9 mouse cellular contexts compared by ENCODE assay signal in the genomic region with DNA sequence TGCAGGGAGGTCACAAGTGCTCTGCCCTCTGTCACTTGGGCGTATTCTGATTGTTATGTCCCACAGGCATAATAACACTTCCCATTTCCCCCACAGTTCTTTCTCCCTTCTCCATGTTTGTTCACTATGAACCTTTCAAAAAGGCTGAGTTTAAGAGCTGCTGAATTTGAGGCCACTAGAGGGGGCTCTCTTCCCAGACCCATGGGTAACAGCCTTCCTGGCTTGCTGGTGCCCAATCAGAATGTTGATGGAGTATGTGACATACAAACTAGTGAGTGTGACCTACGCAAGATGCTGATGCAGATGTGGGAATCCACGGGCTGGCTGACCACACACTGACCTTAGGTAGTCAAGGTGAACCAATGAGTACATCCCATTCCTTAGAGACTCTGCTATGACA. TPM values are rescaled to one million over a fixed set of nuclear protein-coding genes. Genes with fewer than 3 reads are reported as not detected.
DNase-seq lines count a peak whose midpoint lies in the region; ATAC-seq and TF ChIP-seq lines count a peak whose summit lies in the region.
"Had no signal": no experiment of that assay in that cellular context is flagged by ENCODE, and none has a peak within 500 bp of the region (broad histone marks: within the 10 kb centered on the region; RNA-seq: fewer than 3 reads in every experiment).

No protein-coding gene starts in this region.

- no peak for DNase-seq in heart, adult 2 months
- DNase-seq in heart, adult 8-10 months (ENCODE audit: low spot score) = no peak
- DNase-seq in urinary bladder, postnatal 25 days (ENCODE audit: low spot score) = peak; percentile 17
- no peak for DNase-seq in urinary bladder, adult 2 months (ENCODE audit: low spot score)
- DNase-seq in kidney, postnatal 25 days = peak; percentile 54
- DNase-seq in testis, postnatal 14 days (ENCODE audit: low spot score) = no peak
- DNase-seq in natural killer cell, adult 2 months (ENCODE audit: low spot score in 2 of 2) = no peak

- intact Hi-C loops in heart, adult 2 months (cut with DNase I) = loop anchor here (10.0 kb wide), 1 partner anchor 716 kb away; no protein-coding TSS in a partner anchor

- no peaks in the 10 kb centered on the region for H3K4me1 ChIP-seq in heart, adult 2 months (ENCODE audit: control insufficient read depth, insufficient read depth, low read length)
- H3K4me1 ChIP-seq in neural tube, embryonic 15.5 days = no peaks in the 10 kb centered on the region
- H3K4me1 ChIP-seq: lung, embryonic 15.5 days had no signal

- H3K9ac ChIP-seq in heart, adult 2 months (ENCODE audit: low read depth, low read length) = no peak overlapping the region
- H3K9ac ChIP-seq in neural tube, embryonic 15.5 days (replicated peaks) = no peak overlapping the region
- H3K9ac ChIP-seq: lung, embryonic 15.5 days had no signal

- H3K27me3 ChIP-seq in heart, adult 2 months (ENCODE audit: control insufficient read depth, insufficient read depth, low read length) = no peaks in the 10 kb centered on the region
- H3K27me3 ChIP-seq in neural tube, embryonic 15.5 days (replicated peaks) = no peaks in the 10 kb centered on the region
- H3K27me3 ChIP-seq: lung, embryonic 15.5 days had no signal

- no peak overlapping the region for H3K27ac ChIP-seq in heart, adult 2 months
- H3K27ac ChIP-seq in neural tube, embryonic 15.5 days (replicated peaks) = no peak overlapping the region
- H3K27ac ChIP-seq: lung, embryonic 15.5 days had no signal

- TF ChIP-seq EP300 in heart, adult 2 months (IDR thresholded peaks at IDR 0.05; ENCODE audit: insufficient read depth, low read depth, low read length) = no peak

- 83% methylated on average over 3 of the region's 3 CpGs for WGBS in heart, adult 2 months
- WGBS in neural tube, embryonic 15.5 days = 95% methylated on average over 3 of the region's 3 CpGs

- peak; percentile 72 for TF ChIP-seq CTCF in heart, adult 2 months (IDR thresholded peaks at IDR 0.05)

- no peak overlapping the region for H3K4me2 ChIP-seq in neural tube, embryonic 15.5 days
- H3K4me2 ChIP-seq: lung, embryonic 15.5 days had no signal

- no peak overlapping the region for H3K4me3 ChIP-seq in heart, adult 2 months
- H3K4me3 ChIP-seq in neural tube, embryonic 15.5 days (replicated peaks) = no peak overlapping the region
- H3K4me3 ChIP-seq: lung, embryonic 15.5 days had no signal

- no peak for ATAC-seq in neural tube, embryonic 15.5 days (ENCODE audit: low FRiP score)

- no peak for TF ChIP-seq POLR2A in heart, adult 2 months (IDR thresholded peaks at IDR 0.05; ENCODE audit: insufficient read depth, low read depth, low read length)

- H3K9me3 ChIP-seq in neural tube, embryonic 15.5 days (replicated peaks) = no peaks in the 10 kb centered on the region
- H3K9me3 ChIP-seq: lung, embryonic 15.5 days had no signal

- no peaks in the 10 kb centered on the region for H3K79me2 ChIP-seq in heart, adult 2 months (replicated peaks; ENCODE audit: control insufficient read depth, insufficient read depth, low read length)

- no peaks in the 10 kb centered on the region for H3K36me3 ChIP-seq in heart, adult 2 months (ENCODE audit: control insufficient read depth, insufficient read depth, low read length)
- peaks cover 47% of the 10 kb centered on the region for H3K36me3 ChIP-seq in neural tube, embryonic 15.5 days

RNA-seq across cellular contexts. Expression of a gene that starts 12.6 kb away (rescaled TPM):
- total RNA-seq in heart, adult 2 months (2021) = under 1 TPM; 0.57 TPM
- polyA plus RNA-seq in heart, adult 2 months (2012; rRNA removed) = 0.39 and 0.59 TPM in 2 replicates
- 1 to 10 TPM in 1 of 4 experiments, under 1 TPM in 3; 0.41 to 1.0 (median 0.53) TPM for total RNA-seq in heart, adult 8-10 months (2022)
- polyA plus RNA-seq in urinary bladder, adult 2 months (2012; rRNA removed) = 3.1 and 4.1 TPM in 2 replicates
- polyA plus RNA-seq in neural tube, embryonic 15.5 days (2015; fragmentation: Nextera tagmentation; extraction: Ambion mirVana) = 17.9 and 58.6 TPM in 2 replicates

Comparison
In these comparisons a context has a peak if more than half of its experiments do, and no peak if none do; other contexts are left out.
1. DNase-seq: peak in urinary bladder, postnatal 25 days (single experiment) and kidney, postnatal 25 days (2 of 2); none in heart, adult 2 months (0 of 2), heart, adult 8-10 months (single experiment), urinary bladder, adult 2 months (single experiment), testis, postnatal 14 days (single experiment) and natural killer cell, adult 2 months (0 of 2).